Mouse (Mus musculus) kidney, embryonic 15.5 days (tissue): ENCODE data around the gene Pdhb. TPM values are rescaled to one million over a fixed set of nuclear protein-coding genes. Genes with fewer than 3 reads are reported as not detected.
A peak's percentile ranks its signal among the peaks of the same experiment; 100 is the strongest.

Source experiments
- ATAC-seq: fragments of 200-750 bp; cut with Nextera tagmentation; replicated peaks from 2 replicates; pipeline ENCODE4 v1.8.0; 2017; ENCODE audit warnings: moderate TSS enrichment; ENCODE audit not compliant: low FRiP score
- H3K27ac ChIP-seq: fragments of 300-500 bp; sonication (generic); 2 replicates; pipeline ENCODE4 v1.5.1; 2015; ENCODE audit warnings: mild to moderate bottlenecking, inconsistent platforms
- H3K27me3 ChIP-seq: fragments of 300-500 bp; sonication (generic); 2 replicates; pipeline ENCODE4 v1.6.1; 2015; ENCODE audit warnings: inconsistent platforms
- H3K36me3 ChIP-seq: fragments of 300-500 bp; sonication (generic); 2 replicates; pipeline ENCODE4 v1.6.1; 2015; ENCODE audit warnings: inconsistent platforms
- H3K4me1 ChIP-seq: fragments of 300-500 bp; sonication (generic); 2 replicates; pipeline ENCODE4 v1.6.1; 2015; ENCODE audit warnings: inconsistent platforms
- H3K4me2 ChIP-seq: fragments of 300-500 bp; sonication (generic); 2 replicates; pipeline ENCODE4 v1.6.1; 2015; ENCODE audit warnings: moderate library complexity, mild to moderate bottlenecking, inconsistent platforms
- H3K4me3 ChIP-seq: fragments of 300-500 bp; sonication (generic); replicated peaks from 2 replicates; pipeline ENCODE4 v1.5.1; 2015; ENCODE audit warnings: mild to moderate bottlenecking, inconsistent platforms
- H3K9ac ChIP-seq: fragments of 300-500 bp; sonication (generic); 2 replicates; pipeline ENCODE4 v1.6.1; 2015; ENCODE audit warnings: mild to moderate bottlenecking, inconsistent platforms
- H3K9me3 ChIP-seq: fragments of 300-500 bp; sonication (generic); replicated peaks from 2 replicates; pipeline ENCODE4 v1.6.1; 2016; ENCODE audit warnings: inconsistent platforms
- WGBS: fragments of 180-500 bp; shearing (Covaris S2); methylation state at CpG from one replicate; pipeline ENCODE4 v1.1.7; 2015; ENCODE audit warnings: mixed read lengths; 5-methylcytosine and 5-hydroxymethylcytosine counted together
- polyA plus RNA-seq: library from polyadenylated mRNA; unstranded; fragments of >200 nt; fragmentation: Nextera tagmentation; extraction: Ambion mirVana; gene quantifications from 2 replicates; pipeline ENCODE4 v1.2.1, GENCODE M21; 2015

The Pdhb gene
- polyA plus RNA-seq, 1 experiment from 2014 or later, result 235 TPM

DNA sequence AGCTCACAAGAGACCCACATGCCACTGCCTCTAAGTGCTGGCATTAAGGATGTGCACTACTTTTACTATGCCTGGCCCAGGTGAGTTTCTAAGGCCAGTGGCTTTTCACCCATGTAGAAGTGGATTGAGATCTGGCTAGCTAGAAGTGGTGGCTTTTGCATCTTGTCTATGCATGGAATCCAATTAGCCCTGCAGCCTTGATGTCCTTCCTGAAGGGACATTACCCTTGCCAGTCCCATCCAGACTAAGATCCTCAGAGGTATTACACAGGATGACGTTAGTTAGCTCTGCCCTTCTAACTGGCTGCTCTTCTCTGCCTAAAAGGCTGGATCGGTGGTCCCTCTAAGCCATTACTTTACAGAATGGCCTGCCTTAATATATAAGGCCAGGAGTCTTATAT lies 40.2 kb upstream of the Pdhb start:
- H3K9ac ChIP-seq, result no peak overlapping the region
- H3K9me3 ChIP-seq, result no peaks in the 10 kb centered on the region
- no peak overlapping the region for H3K27ac ChIP-seq
- H3K4me2 ChIP-seq, result no peak overlapping the region
- 78% methylated on average over 2 of the region's 2 CpGs for WGBS
- no peak for ATAC-seq
- no peak overlapping the region for H3K4me3 ChIP-seq
- peaks cover 17% of the 10 kb centered on the region for H3K4me1 ChIP-seq
- no peaks in the 10 kb centered on the region for H3K27me3 ChIP-seq
- H3K36me3 ChIP-seq, result no peaks in the 10 kb centered on the region

DNA sequence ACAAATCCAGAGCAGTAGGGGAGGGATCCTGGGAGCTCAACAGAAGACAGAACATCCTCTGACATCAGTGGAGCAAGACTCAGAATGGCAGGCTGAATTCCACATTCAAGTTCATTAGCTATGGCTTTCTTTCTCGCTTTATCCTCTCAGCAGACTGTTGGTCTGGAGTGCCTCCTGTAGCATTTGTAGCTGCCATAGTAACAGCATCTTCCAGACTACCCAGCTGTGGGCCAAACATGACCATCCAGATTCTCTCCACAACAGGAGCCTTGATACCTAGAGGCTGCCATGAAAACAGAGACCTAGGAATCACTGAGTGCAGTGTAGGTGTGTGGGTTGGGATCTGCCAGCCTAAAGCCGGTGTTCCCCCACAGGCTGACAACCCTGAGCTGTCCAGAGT lies 37.1 kb upstream of the Pdhb start:
- Histone ChIP-seq H3K27ac (no peak overlapping the region), H3K9ac (no peak overlapping the region), H3K36me3 (no peaks in the 10 kb centered on the region), H3K9me3 (no peaks in the 10 kb centered on the region), H3K4me2 (no peak overlapping the region), H3K27me3 (no peaks in the 10 kb centered on the region), H3K4me1 (peaks cover 6% of the 10 kb centered on the region), H3K4me3 (no peak overlapping the region)
- WGBS, result 94% methylated on average over 2 of the region's 2 CpGs
- no peak for ATAC-seq

- 92% methylated on average over 3 of the region's 3 CpGs for WGBS
- H3K4me2 ChIP-seq, result no peak overlapping the region
- H3K4me3 ChIP-seq, result no peak overlapping the region
- H3K27ac ChIP-seq, result no peak overlapping the region
- ATAC-seq, result no peak
- H3K9ac ChIP-seq, result no peak overlapping the region
- H3K27me3 ChIP-seq, result no peaks in the 10 kb centered on the region
- no peaks in the 10 kb centered on the region for H3K36me3 ChIP-seq
- H3K9me3 ChIP-seq, result no peaks in the 10 kb centered on the region
- H3K4me1 ChIP-seq, result 0 out of 2 replicates have a peak, but pooled peaks cover 2% of the 10 kb centered on the region
Observed at GRCm38 (mm10) chr14:8208876-8209275, 36.1 kb upstream of the Pdhb start.

GRCm38 (mm10) chr14:8207543-8207942 lies 34.7 kb upstream of the Pdhb start:
- no peaks in the 10 kb centered on the region for H3K27me3 ChIP-seq
- H3K9ac ChIP-seq, result no peak overlapping the region
- H3K4me2 ChIP-seq, result no peak overlapping the region
- H3K9me3 ChIP-seq, result no peaks in the 10 kb centered on the region
- no peak for ATAC-seq
- no peak overlapping the region for H3K27ac ChIP-seq
- 0 out of 2 replicates have a peak, but pooled peaks cover 2% of the 10 kb centered on the region for H3K4me1 ChIP-seq
- 85% methylated on average over 5 of the region's 5 CpGs for WGBS
- H3K36me3 ChIP-seq, result no peaks in the 10 kb centered on the region
- no peak overlapping the region for H3K4me3 ChIP-seq

DNA sequence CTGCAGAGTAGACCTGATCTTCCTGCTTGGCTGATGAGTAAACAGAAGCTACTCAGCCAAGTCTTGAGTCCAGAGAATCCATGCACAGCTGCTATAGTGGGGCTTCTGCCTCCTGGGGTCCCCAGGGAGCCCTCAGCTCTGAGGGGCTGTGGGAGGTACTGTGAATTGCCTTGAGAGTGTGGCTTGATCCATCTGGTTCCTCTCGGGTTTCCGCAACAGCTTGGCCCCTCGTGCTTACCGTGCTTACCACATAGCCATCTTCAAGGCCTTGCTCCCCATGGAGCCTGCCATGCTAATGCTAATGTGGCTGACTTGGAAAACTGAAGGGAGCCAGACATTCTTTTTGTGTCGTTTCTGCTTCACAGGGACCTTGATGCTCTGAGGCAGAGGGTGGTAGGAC lies 34.3 kb upstream of the Pdhb start:
- no peaks in the 10 kb centered on the region for H3K27me3 ChIP-seq
- H3K27ac ChIP-seq, result no peak overlapping the region
- H3K4me1 ChIP-seq, result 0 out of 2 replicates have a peak, but pooled peaks cover 2% of the 10 kb centered on the region
- H3K4me2 ChIP-seq, result no peak overlapping the region
- no peak overlapping the region for H3K9ac ChIP-seq
- WGBS, result 21% methylated on average over 5 of the region's 5 CpGs
- no peaks in the 10 kb centered on the region for H3K36me3 ChIP-seq
- ATAC-seq, result 0 out of 2 replicates have a peak, but pooled peaks have one; percentile 36
- no peak overlapping the region for H3K4me3 ChIP-seq
- H3K9me3 ChIP-seq, result no peaks in the 10 kb centered on the region

DNA sequence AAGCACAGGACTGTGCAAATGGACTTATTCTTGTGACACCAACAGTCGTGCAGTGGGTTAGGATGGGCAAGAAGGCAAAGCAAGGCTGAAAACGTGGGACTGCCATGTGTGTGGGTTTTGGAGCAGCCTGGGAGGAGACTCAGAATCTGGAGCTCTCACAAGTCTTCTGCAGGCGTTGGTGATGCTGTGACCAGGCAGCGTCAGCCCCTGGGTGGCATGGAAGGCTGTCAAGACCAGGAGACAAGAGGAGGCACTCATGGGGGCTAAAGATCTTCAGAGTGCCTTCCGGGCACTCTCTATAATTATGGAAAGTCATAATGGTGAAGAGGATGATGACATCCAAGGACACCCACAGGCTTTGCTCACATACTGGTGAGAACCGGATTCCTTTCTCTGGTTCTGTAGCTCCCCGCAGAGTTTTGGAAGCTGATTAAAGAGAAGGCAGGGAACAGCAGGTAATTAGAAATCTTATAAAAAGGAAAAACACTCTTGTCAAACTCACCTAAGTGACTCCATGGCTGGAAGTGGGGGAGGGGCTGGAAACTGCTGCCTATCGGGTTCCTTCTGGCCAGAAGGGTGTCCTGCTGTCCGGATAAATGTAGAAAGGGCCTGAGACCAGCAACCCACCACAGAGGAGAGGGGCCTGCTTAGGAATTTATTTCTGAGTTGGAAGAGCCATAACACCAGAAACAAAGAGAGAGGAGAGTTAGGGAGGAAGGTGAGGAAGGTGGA lies 33.5 kb upstream of the Pdhb start:
- ATAC-seq, result no peak

GRCm38 (mm10) chr14:8201715-8202114 lies 28.9 kb upstream of the Pdhb start:
- no peak for ATAC-seq
- no peak overlapping the region for H3K4me2 ChIP-seq
- 0 out of 2 replicates have a peak, but pooled peaks cover 2% of the 10 kb centered on the region for H3K4me1 ChIP-seq
- WGBS, result 81% methylated on average over 3 of the region's 3 CpGs
- no peak overlapping the region for H3K27ac ChIP-seq
- no peaks in the 10 kb centered on the region for H3K27me3 ChIP-seq
- H3K36me3 ChIP-seq, result no peaks in the 10 kb centered on the region
- no peak overlapping the region for H3K9ac ChIP-seq
- H3K4me3 ChIP-seq, result no peak overlapping the region
- H3K9me3 ChIP-seq, result no peaks in the 10 kb centered on the region

More for the DNA sequence above, 33.5 kb upstream of the Pdhb start:
- Histone ChIP-seq H3K4me3 (no peak overlapping the region), H3K36me3 (no peaks in the 10 kb centered on the region), H3K4me1 (0 out of 2 replicates have a peak, but pooled peaks cover 2% of the 10 kb centered on the region), H3K27ac (no peak overlapping the region), H3K27me3 (no peaks in the 10 kb centered on the region), H3K9ac (no peak overlapping the region), H3K9me3 (no peaks in the 10 kb centered on the region), H3K4me2 (no peak overlapping the region)
- WGBS, result 60% methylated on average over 9 of the region's 9 CpGs

- no peaks in the 10 kb centered on the region for H3K9me3 ChIP-seq
- H3K27me3 ChIP-seq, result no peaks in the 10 kb centered on the region
- no peaks in the 10 kb centered on the region for H3K4me1 ChIP-seq
- H3K9ac ChIP-seq, result no peak overlapping the region
- WGBS, result 86% methylated on average over 5 of the region's 5 CpGs
- H3K4me2 ChIP-seq, result no peak overlapping the region
- H3K4me3 ChIP-seq, result no peak overlapping the region
- H3K27ac ChIP-seq, result no peak overlapping the region
- no peaks in the 10 kb centered on the region for H3K36me3 ChIP-seq
- ATAC-seq, result no peak
Observed at GRCm38 (mm10) chr14:8200769-8201168, 27.9 kb upstream of the Pdhb start.

- no peak for ATAC-seq
- Histone ChIP-seq H3K4me1 (no peaks in the 10 kb centered on the region; the same call in 1 of the 2 replicates), H3K4me3 (no peak overlapping the region), H3K27ac (no peak overlapping the region), H3K9me3 (no peaks in the 10 kb centered on the region), H3K4me2 (no peak overlapping the region), H3K9ac (no peak overlapping the region), H3K36me3 (no peaks in the 10 kb centered on the region), H3K27me3 (no peaks in the 10 kb centered on the region)
- 87% methylated on average over 6 of the region's 6 CpGs for WGBS
Observed at GRCm38 (mm10) chr14:8192727-8193126, 19.9 kb upstream of the Pdhb start.

- Histone ChIP-seq H3K4me2 (no peak overlapping the region), H3K9me3 (no peaks in the 10 kb centered on the region), H3K36me3 (no peaks in the 10 kb centered on the region), H3K9ac (no peak overlapping the region), H3K27ac (no peak overlapping the region), H3K4me1 (no peaks in the 10 kb centered on the region; the same call in 1 of the 2 replicates), H3K27me3 (no peaks in the 10 kb centered on the region), H3K4me3 (no peak overlapping the region)
- 34% methylated on average over 12 of the region's 12 CpGs for WGBS
- ATAC-seq, result peak; percentile 48; the same call in 1 of the 2 replicates
Observed at GRCm38 (mm10) chr14:8191331-8191965, 18.6 kb upstream of the Pdhb start.

GRCm38 (mm10) chr14:8190556-8190955 lies 17.7 kb upstream of the Pdhb start:
- ATAC-seq, result no peak
- no peaks in the 10 kb centered on the region; the same call in 1 of the 2 replicates for H3K4me1 ChIP-seq
- 91% methylated on average over 3 of the region's 3 CpGs for WGBS

DNA sequence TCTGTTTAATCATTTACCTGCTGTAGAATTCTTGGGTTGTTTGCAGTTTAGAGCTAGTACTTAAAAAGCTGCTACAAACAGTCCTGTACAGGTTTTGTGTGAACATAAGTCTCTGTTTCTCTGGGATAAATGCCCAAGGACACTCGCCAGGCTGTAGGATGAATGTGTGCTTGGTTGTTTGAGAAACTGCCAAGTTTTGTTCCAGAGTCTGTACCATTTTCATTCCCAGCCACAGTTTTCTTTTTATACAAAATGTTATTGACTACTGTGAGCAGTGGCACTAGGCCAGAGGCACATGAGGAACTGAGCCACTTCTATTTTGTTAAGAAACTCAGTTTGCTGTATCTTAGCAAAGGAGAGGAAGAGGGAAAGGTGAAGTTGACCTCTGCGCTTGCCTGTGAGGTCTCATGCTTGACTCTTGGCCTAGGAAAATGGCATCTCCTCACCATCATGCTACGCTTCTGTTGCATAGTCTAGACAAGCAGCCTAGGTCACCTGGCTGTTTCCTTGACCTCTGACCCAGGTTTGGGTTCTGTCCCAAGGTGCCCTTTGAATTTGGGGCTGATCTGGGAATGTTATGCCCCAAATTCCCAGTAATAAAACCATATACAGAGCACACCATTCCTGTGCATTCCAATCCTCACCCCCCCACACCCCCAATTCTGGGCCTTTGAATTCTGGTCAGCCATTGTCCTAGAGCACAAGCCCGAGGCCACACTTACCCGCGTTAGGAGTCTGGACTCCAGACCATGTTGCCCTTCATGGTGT lies 13.6 kb upstream of the Pdhb start:
- Histone ChIP-seq H3K4me3 (no peak overlapping the region), H3K9ac (no peak overlapping the region), H3K4me2 (no peak overlapping the region), H3K4me1 (no peaks in the 10 kb centered on the region; the same call in 1 of the 2 replicates), H3K27ac (no peak overlapping the region), H3K36me3 (no peaks in the 10 kb centered on the region), H3K27me3 (no peaks in the 10 kb centered on the region), H3K9me3 (no peaks in the 10 kb centered on the region)
- 88% methylated on average over 6 of the region's 6 CpGs for WGBS
- no peak for ATAC-seq

More at GRCm38 (mm10) chr14:8190556-8190955, 17.7 kb upstream of the Pdhb start:
- H3K9me3 ChIP-seq, result no peaks in the 10 kb centered on the region
- H3K36me3 ChIP-seq, result no peaks in the 10 kb centered on the region
- H3K9ac ChIP-seq, result no peak overlapping the region
- H3K4me2 ChIP-seq, result no peak overlapping the region
- H3K27me3 ChIP-seq, result no peaks in the 10 kb centered on the region
- H3K27ac ChIP-seq, result no peak overlapping the region
- H3K4me3 ChIP-seq, result no peak overlapping the region
